Mouse (Mus musculus): ENCODE measurements around the gene Adamts16. TPM values are rescaled to one million over a fixed set of nuclear protein-coding genes. Genes with fewer than 3 reads are reported as not detected.

Adamts16 gene
- polyA plus RNA-seq, 1 experiment from 2014 or later: 1.1 TPM

GRCm38 (mm10) chr13:70733911-70734310, 107.7 kb downstream of the Adamts16 start:
- Histone ChIP-seq H3K4me2 (ENCODE audit: low read length) (no peak overlapping the region), H3K9ac (replicated peaks; ENCODE audit: low read depth, low read length) (no peak overlapping the region), H3K4me1 (replicated peaks; ENCODE audit: control insufficient read depth, insufficient read depth, low read length) (0 out of 2 replicates have a peak, but pooled peaks cover 6% of the 10 kb centered on the region), H3K36me3 (ENCODE audit: control insufficient read depth, insufficient read depth) (no peaks in the 10 kb centered on the region), H3K4me3 (replicated peaks; ENCODE audit: low read length) (no peak overlapping the region), H3K9me3 (ENCODE audit: control insufficient read depth, low read length) (no peaks in the 10 kb centered on the region), H3K27me3 (replicated peaks; ENCODE audit: control insufficient read depth, insufficient read depth, low read length) (no peaks in the 10 kb centered on the region), H3K27ac (ENCODE audit: low read length) (no peak overlapping the region)
- ATAC-seq: no peak
- 95% methylated on average over 1 of the region's 1 CpGs for WGBS

GRCm38 (mm10) chr13:70733206-70733605, 108.4 kb downstream of the Adamts16 start:
- Histone ChIP-seq H3K9ac (replicated peaks; ENCODE audit: low read depth, low read length) (no peak overlapping the region), H3K27ac (ENCODE audit: low read length) (no peak overlapping the region), H3K9me3 (ENCODE audit: control insufficient read depth, low read length) (no peaks in the 10 kb centered on the region), H3K36me3 (ENCODE audit: control insufficient read depth, insufficient read depth) (no peaks in the 10 kb centered on the region), H3K4me3 (replicated peaks; ENCODE audit: low read length) (no peak overlapping the region), H3K27me3 (replicated peaks; ENCODE audit: control insufficient read depth, insufficient read depth, low read length) (no peaks in the 10 kb centered on the region), H3K4me1 (replicated peaks; ENCODE audit: control insufficient read depth, insufficient read depth, low read length) (0 out of 2 replicates have a peak, but pooled peaks cover 6% of the 10 kb centered on the region), H3K4me2 (ENCODE audit: low read length) (no peak overlapping the region)
- 79% methylated on average over 2 of the region's 2 CpGs for WGBS
- ATAC-seq: no peak

- H3K4me1 ChIP-seq (replicated peaks; ENCODE audit: control insufficient read depth, insufficient read depth, low read length): 0 out of 2 replicates have a peak, but pooled peaks cover 6% of the 10 kb centered on the region
- no peak overlapping the region for H3K4me3 ChIP-seq (replicated peaks; ENCODE audit: low read length)
- H3K4me2 ChIP-seq (ENCODE audit: low read length): no peak overlapping the region
- H3K9ac ChIP-seq (replicated peaks; ENCODE audit: low read depth, low read length): no peak overlapping the region
- no peaks in the 10 kb centered on the region for H3K9me3 ChIP-seq (ENCODE audit: control insufficient read depth, low read length)
- WGBS: 73% methylated on average over 5 of the region's 5 CpGs
- no peaks in the 10 kb centered on the region for H3K36me3 ChIP-seq (ENCODE audit: control insufficient read depth, insufficient read depth)
- H3K27ac ChIP-seq (ENCODE audit: low read length): no peak overlapping the region
- ATAC-seq: no peak
- no peaks in the 10 kb centered on the region for H3K27me3 ChIP-seq (replicated peaks; ENCODE audit: control insufficient read depth, insufficient read depth, low read length)
Observed at GRCm38 (mm10) chr13:70732781-70733180, 108.8 kb downstream of the Adamts16 start.

- Histone ChIP-seq H3K4me3 (replicated peaks; ENCODE audit: low read length) (no peak overlapping the region), H3K36me3 (ENCODE audit: control insufficient read depth, insufficient read depth) (no peaks in the 10 kb centered on the region), H3K27me3 (replicated peaks; ENCODE audit: control insufficient read depth, insufficient read depth, low read length) (no peaks in the 10 kb centered on the region), H3K9me3 (ENCODE audit: control insufficient read depth, low read length) (no peaks in the 10 kb centered on the region), H3K4me1 (replicated peaks; ENCODE audit: control insufficient read depth, insufficient read depth, low read length) (0 out of 2 replicates have a peak, but pooled peaks cover under 1% of the 10 kb centered on the region), H3K27ac (ENCODE audit: low read length) (no peak overlapping the region), H3K9ac (replicated peaks; ENCODE audit: low read depth, low read length) (no peak overlapping the region), H3K4me2 (ENCODE audit: low read length) (no peak overlapping the region)
- 75% methylated on average over 5 of the region's 5 CpGs for WGBS
- no peak for ATAC-seq
Observed at GRCm38 (mm10) chr13:70731349-70731748, 110.3 kb downstream of the Adamts16 start.

GRCm38 (mm10) chr13:70729996-70730395, 111.6 kb downstream of the Adamts16 start:
- Histone ChIP-seq H3K4me3 (replicated peaks; ENCODE audit: low read length) (no peak overlapping the region), H3K9ac (replicated peaks; ENCODE audit: low read depth, low read length) (no peak overlapping the region), H3K27ac (ENCODE audit: low read length) (no peak overlapping the region), H3K27me3 (replicated peaks; ENCODE audit: control insufficient read depth, insufficient read depth, low read length) (no peaks in the 10 kb centered on the region), H3K36me3 (ENCODE audit: control insufficient read depth, insufficient read depth) (no peaks in the 10 kb centered on the region), H3K4me2 (ENCODE audit: low read length) (no peak overlapping the region), H3K4me1 (replicated peaks; ENCODE audit: control insufficient read depth, insufficient read depth, low read length) (no peaks in the 10 kb centered on the region), H3K9me3 (ENCODE audit: control insufficient read depth, low read length) (no peaks in the 10 kb centered on the region)
- 78% methylated on average over 5 of the region's 5 CpGs for WGBS
- ATAC-seq: no peak

GRCm38 (mm10) chr13:70726249-70726648, 115.4 kb downstream of the Adamts16 start:
- no peaks in the 10 kb centered on the region for H3K9me3 ChIP-seq (ENCODE audit: control insufficient read depth, low read length)
- no peak overlapping the region for H3K4me2 ChIP-seq (ENCODE audit: low read length)
- ATAC-seq: no peak
- H3K9ac ChIP-seq (replicated peaks; ENCODE audit: low read depth, low read length): no peak overlapping the region
- 92% methylated on average over 3 of the region's 3 CpGs for WGBS
- no peak overlapping the region for H3K27ac ChIP-seq (ENCODE audit: low read length)
- no peaks in the 10 kb centered on the region for H3K4me1 ChIP-seq (replicated peaks; ENCODE audit: control insufficient read depth, insufficient read depth, low read length)
- H3K4me3 ChIP-seq (replicated peaks; ENCODE audit: low read length): no peak overlapping the region
- no peaks in the 10 kb centered on the region for H3K36me3 ChIP-seq (ENCODE audit: control insufficient read depth, insufficient read depth)
- no peaks in the 10 kb centered on the region for H3K27me3 ChIP-seq (replicated peaks; ENCODE audit: control insufficient read depth, insufficient read depth, low read length)

- no peak for ATAC-seq
- no peaks in the 10 kb centered on the region for H3K36me3 ChIP-seq (ENCODE audit: control insufficient read depth, insufficient read depth)
- WGBS: 60% methylated on average over 3 of the region's 3 CpGs
Observed at GRCm38 (mm10) chr13:70724635-70725034, 117.0 kb downstream of the Adamts16 start.

GRCm38 (mm10) chr13:70724108-70724622, 117.4 kb downstream of the Adamts16 start:
- Histone ChIP-seq H3K9ac (replicated peaks; ENCODE audit: low read depth, low read length) (no peak overlapping the region), H3K9me3 (ENCODE audit: control insufficient read depth, low read length) (no peaks in the 10 kb centered on the region), H3K27ac (ENCODE audit: low read length) (no peak overlapping the region), H3K4me1 (replicated peaks; ENCODE audit: control insufficient read depth, insufficient read depth, low read length) (no peaks in the 10 kb centered on the region), H3K36me3 (ENCODE audit: control insufficient read depth, insufficient read depth) (no peaks in the 10 kb centered on the region), H3K4me2 (ENCODE audit: low read length) (no peak overlapping the region), H3K27me3 (replicated peaks; ENCODE audit: control insufficient read depth, insufficient read depth, low read length) (no peaks in the 10 kb centered on the region), H3K4me3 (replicated peaks; ENCODE audit: low read length) (no peak overlapping the region)
- 85% methylated on average over 2 of the region's 2 CpGs for WGBS
- no peak for ATAC-seq

More at GRCm38 (mm10) chr13:70724635-70725034, 117.0 kb downstream of the Adamts16 start:
- Histone ChIP-seq H3K4me1 (replicated peaks; ENCODE audit: control insufficient read depth, insufficient read depth, low read length) (no peaks in the 10 kb centered on the region), H3K9me3 (ENCODE audit: control insufficient read depth, low read length) (no peaks in the 10 kb centered on the region), H3K4me2 (ENCODE audit: low read length) (no peak overlapping the region), H3K4me3 (replicated peaks; ENCODE audit: low read length) (no peak overlapping the region), H3K27me3 (replicated peaks; ENCODE audit: control insufficient read depth, insufficient read depth, low read length) (no peaks in the 10 kb centered on the region), H3K9ac (replicated peaks; ENCODE audit: low read depth, low read length) (no peak overlapping the region), H3K27ac (ENCODE audit: low read length) (no peak overlapping the region)

- Histone ChIP-seq H3K9me3 (ENCODE audit: control insufficient read depth, low read length) (no peaks in the 10 kb centered on the region), H3K36me3 (ENCODE audit: control insufficient read depth, insufficient read depth) (no peaks in the 10 kb centered on the region), H3K9ac (replicated peaks; ENCODE audit: low read depth, low read length) (no peak overlapping the region), H3K4me2 (ENCODE audit: low read length) (no peak overlapping the region), H3K27me3 (replicated peaks; ENCODE audit: control insufficient read depth, insufficient read depth, low read length) (no peaks in the 10 kb centered on the region), H3K4me1 (replicated peaks; ENCODE audit: control insufficient read depth, insufficient read depth, low read length) (no peaks in the 10 kb centered on the region), H3K27ac (ENCODE audit: low read length) (no peak overlapping the region), H3K4me3 (replicated peaks; ENCODE audit: low read length) (no peak overlapping the region)
- no peak for ATAC-seq
- 74% methylated on average over 1 of the region's 1 CpGs for WGBS
Observed at GRCm38 (mm10) chr13:70719994-70720393, 121.6 kb downstream of the Adamts16 start.

- H3K4me1 ChIP-seq (replicated peaks; ENCODE audit: control insufficient read depth, insufficient read depth, low read length): peaks cover 6% of the 10 kb centered on the region; the same call in 1 of the 2 replicates
- no peak overlapping the region for H3K27ac ChIP-seq (ENCODE audit: low read length)
- H3K9ac ChIP-seq (replicated peaks; ENCODE audit: low read depth, low read length): no peak overlapping the region
- H3K27me3 ChIP-seq (replicated peaks; ENCODE audit: control insufficient read depth, insufficient read depth, low read length): no peaks in the 10 kb centered on the region
- H3K36me3 ChIP-seq (ENCODE audit: control insufficient read depth, insufficient read depth): no peaks in the 10 kb centered on the region
- H3K9me3 ChIP-seq (ENCODE audit: control insufficient read depth, low read length): no peaks in the 10 kb centered on the region
- no peak overlapping the region for H3K4me3 ChIP-seq (replicated peaks; ENCODE audit: low read length)
- no peak for ATAC-seq
- no peak overlapping the region for H3K4me2 ChIP-seq (ENCODE audit: low read length)
- 55% methylated on average over 2 of the region's 2 CpGs for WGBS
Observed at GRCm38 (mm10) chr13:70718814-70719213, 122.8 kb downstream of the Adamts16 start.

Measured in forebrain, embryonic 16.5 days (tissue).